Mouse (Mus musculus) T-helper 2 cell (primary cell): ENCODE data around the gene Opa3.

ENCODE experiments used
- in situ Hi-C: fragments of 300-600 bp; cut with MboI, MseI; formaldehyde crosslinking; loops from one replicate; pipeline ENCODE4 v1.15.1; 2025; ENCODE audit warnings: high pct_unique_total_duplicates

The Opa3 gene

GRCm38 (mm10) chr7:19214369-19214768, 13.8 kb upstream of the Opa3 start:
- in situ Hi-C loops = no loop called here

GRCm38 (mm10) chr7:19214940-19215339, 13.2 kb upstream of the Opa3 start:
- in situ Hi-C loops = no loop called here

GRCm38 (mm10) chr7:19217492-19217891, 10.6 kb upstream of the Opa3 start:
- in situ Hi-C loops = no loop called here

DNA sequence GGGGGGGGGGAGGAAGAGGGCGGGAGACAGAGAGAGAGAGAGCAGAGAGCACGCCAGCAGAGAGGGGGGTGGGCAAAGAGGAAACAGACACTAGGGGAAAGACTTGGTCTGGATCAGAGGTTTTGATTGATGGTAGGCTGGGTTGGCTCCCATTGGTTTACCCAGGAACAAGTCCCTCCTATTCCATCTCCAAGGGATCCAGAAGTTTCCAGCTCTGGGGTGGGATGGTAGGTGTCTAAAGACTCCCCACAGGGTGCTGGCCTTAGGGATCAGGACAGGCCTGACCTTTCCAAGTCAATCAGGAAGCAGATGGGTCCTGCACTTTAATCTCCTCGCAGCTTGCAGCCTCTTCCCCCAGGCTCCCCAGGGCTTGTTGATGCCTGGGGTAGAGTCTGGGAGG, 10.2 kb upstream of the Opa3 start:
- in situ Hi-C loops = no loop called here

DNA sequence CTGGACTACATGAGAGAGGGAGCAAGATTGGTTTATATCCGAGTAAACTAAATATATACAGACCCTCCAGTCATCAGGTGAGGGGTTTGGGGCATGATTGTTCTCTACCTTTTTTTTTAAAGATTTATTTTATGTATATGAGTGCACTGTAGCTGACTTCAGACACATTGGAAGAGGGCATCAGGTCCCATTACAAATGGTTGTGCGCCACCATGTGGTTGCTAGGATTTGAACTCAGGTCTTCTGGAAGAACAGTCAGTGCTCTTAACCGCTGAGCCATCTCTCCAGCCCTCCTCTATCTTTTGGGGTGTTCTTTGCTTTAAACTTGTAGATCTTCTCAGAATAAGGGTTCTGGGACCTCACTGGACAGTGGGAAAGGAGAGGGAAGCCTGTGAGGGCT, 8.1 kb upstream of the Opa3 start:
- in situ Hi-C loops = no loop called here

DNA sequence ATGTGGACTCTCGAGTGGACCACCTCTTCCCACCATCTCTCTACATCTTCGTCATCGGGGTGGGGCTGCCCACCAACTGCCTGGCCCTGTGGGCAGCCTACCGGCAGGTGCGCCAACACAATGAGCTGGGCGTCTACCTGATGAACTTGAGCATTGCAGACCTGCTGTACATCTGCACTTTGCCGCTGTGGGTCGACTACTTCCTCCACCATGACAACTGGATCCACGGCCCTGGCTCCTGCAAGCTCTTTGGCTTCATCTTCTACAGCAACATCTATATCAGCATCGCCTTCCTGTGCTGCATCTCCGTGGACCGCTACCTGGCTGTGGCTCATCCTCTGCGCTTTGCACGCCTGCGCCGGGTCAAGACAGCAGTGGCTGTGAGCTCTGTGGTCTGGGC, 5.9 kb upstream of the Opa3 start:
- in situ Hi-C loops = no loop called here

- in situ Hi-C loops = no loop called here
Measured at GRCm38 (mm10) chr7:19222875-19223274, 5.3 kb upstream of the Opa3 start.

DNA sequence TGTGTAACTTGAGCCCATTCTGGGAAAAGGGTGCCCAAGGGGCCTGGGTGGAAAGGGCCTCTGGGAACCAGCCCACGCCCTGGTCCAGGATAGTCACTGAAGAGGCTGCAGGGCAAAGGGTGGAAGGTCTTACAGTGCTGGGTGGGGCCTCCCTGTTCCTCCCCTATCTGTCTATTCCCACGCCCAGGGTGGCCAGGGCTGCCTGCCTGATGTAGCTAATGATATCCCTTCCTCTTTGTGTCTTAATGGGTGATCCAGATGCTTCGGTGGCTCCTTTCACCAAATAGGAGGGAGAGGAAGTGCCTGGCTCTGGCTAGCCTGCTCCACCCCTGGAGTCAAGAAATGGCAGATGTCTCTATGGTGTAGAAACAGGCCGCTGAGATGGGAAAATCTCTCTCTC, 3.2 kb upstream of the Opa3 start:
- in situ Hi-C loops = loop anchor here (5.0 kb wide), 1 partner anchor 43 kb away; no protein-coding TSS in a partner anchor

GRCm38 (mm10) chr7:19226817-19227797, 1.0 kb upstream of the Opa3 start:
- in situ Hi-C loops = loop anchor here (5.0 kb wide), 1 partner anchor 45 kb away; no protein-coding TSS in a partner anchor

DNA sequence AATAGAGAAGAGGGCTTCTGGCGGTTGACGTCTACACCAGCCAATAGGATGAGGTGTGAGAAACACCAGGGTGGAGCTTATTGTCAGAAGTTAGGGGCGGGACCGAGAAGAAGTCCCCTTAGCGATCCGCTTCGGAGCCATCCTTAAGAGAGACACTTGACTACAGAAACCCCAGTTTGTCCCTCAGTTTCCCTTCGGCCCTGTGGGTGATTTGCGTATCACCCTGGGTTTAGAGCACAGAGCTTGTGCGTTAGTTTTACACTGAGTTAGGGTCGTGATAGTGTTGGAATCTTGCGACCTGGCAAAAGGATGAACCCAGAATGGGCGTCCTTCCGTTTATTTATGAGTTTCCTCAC, 637 bp downstream of the Opa3 start:
- in situ Hi-C loops = loop anchor here (5.0 kb wide), 1 partner anchor 46 kb away; no protein-coding TSS in a partner anchor

DNA sequence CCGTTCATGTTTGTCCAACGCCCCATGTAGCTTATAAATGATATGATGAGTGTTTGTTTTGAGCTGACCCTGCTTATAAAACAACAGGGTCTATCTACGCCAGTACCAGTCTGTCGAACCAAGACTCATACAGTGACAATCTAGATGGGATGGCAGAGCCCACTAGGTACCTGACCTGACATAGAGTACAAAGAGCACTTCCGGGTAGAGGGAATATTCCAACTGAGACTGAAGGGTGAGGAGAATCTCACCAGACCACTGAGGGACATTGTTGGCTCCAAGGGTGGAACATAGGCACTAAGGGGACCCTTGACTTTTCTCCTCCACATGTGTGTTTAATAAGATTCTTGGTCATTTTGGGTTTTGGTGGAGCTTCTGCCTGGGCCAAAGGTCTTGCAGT, 1.3 kb downstream of the Opa3 start:
- in situ Hi-C loops = loop anchor here (5.0 kb wide), 1 partner anchor 47 kb away; no protein-coding TSS in a partner anchor

- in situ Hi-C loops = loop anchor here (5.0 kb wide), 1 partner anchor 52 kb away; the partner anchor contains the start of genes Ppm1n and Rtn2
Measured at GRCm38 (mm10) chr7:19230041-19230580, 2.0 kb downstream of the Opa3 start.

- in situ Hi-C loops = loop anchor here (5.0 kb wide), 1 partner anchor 51 kb away; the partner anchor contains the start of genes Ppm1n and Rtn2
Measured at GRCm38 (mm10) chr7:19230899-19231298, 2.8 kb downstream of the Opa3 start.

GRCm38 (mm10) chr7:19231849-19232248, 3.7 kb downstream of the Opa3 start:
- in situ Hi-C loops = loop anchor here (5.0 kb wide), 1 partner anchor 50 kb away; the partner anchor contains the start of genes Ppm1n and Rtn2

GRCm38 (mm10) chr7:19234652-19235051, 6.5 kb downstream of the Opa3 start:
- in situ Hi-C loops = loop anchor here (5.0 kb wide), 1 partner anchor 48 kb away; the partner anchor contains the start of genes Ppm1n and Rtn2

GRCm38 (mm10) chr7:19235092-19235671, 7.0 kb downstream of the Opa3 start:
- in situ Hi-C loops = no loop called here

DNA sequence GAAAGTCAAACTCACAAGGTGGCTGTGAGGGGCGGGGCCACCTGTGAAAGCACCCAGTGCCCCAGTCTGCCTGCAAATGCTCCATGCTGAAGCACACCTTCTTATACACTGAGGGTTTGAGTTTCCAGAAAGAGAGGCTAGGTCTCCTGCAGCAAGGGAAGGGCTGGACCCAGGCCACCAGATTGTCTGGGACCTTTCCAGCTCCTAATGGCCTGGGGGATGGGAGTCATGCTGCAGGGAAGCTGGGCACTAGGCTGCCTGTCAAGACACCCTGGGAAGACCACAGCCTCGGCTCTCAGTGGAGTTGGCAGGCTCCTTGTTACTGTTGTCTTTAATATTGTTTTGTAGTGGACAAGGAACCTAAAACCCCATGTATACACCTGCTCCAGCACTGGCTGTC, 8.3 kb downstream of the Opa3 start:
- in situ Hi-C loops = no loop called here

GRCm38 (mm10) chr7:19238344-19238743, 10.2 kb downstream of the Opa3 start:
- in situ Hi-C loops = no loop called here

- in situ Hi-C loops = no loop called here
Measured at GRCm38 (mm10) chr7:19239423-19239822, 11.3 kb downstream of the Opa3 start.

GRCm38 (mm10) chr7:19239986-19240385, 11.9 kb downstream of the Opa3 start:
- in situ Hi-C loops = no loop called here

- in situ Hi-C loops = no loop called here
Measured at GRCm38 (mm10) chr7:19240905-19241463, 12.8 kb downstream of the Opa3 start.

- in situ Hi-C loops = no loop called here
Measured at GRCm38 (mm10) chr7:19242005-19242404, 13.9 kb downstream of the Opa3 start.
